Mouse (Mus musculus): ENCODE results near the gene Cbx1.
A peak's percentile ranks its signal among the peaks of the same experiment; 100 is the strongest.
"Not testable (repeated sequence)": the region's sequence is repeated elsewhere in the genome, so short reads cannot be mapped to it uniquely, and the experiment has no call there.

Gene Cbx1

DNA sequence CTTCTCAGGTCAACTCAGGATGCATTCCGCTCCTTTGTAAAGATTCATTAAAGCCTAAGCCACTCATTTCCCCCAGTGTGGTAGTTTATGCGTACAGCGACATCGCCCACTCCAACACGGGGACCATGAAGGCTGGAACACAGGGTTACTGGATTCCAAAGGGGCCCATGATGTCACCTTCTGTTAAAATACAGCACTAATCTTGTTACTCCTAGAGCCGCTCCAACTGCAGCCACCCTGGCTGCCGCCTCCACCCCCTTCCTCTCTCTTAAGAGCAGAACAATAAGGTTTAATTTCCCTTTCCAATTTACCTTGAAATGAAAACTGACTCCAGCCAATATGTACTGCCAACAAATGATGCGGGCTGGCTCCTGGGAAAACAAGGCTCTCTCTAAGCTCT, 13.9 kb upstream of the Cbx1 start:
- DNase-seq (ENCODE audit: low spot score in 2 of 2) = no peak

GRCm38 (mm10) chr11:96775665-96776064, 13.3 kb upstream of the Cbx1 start:
- DNase-seq (ENCODE audit: low spot score in 2 of 2) = no peak

GRCm38 (mm10) chr11:96776068-96776467, 12.9 kb upstream of the Cbx1 start:
- no peak for DNase-seq (ENCODE audit: low spot score in 2 of 2)

DNA sequence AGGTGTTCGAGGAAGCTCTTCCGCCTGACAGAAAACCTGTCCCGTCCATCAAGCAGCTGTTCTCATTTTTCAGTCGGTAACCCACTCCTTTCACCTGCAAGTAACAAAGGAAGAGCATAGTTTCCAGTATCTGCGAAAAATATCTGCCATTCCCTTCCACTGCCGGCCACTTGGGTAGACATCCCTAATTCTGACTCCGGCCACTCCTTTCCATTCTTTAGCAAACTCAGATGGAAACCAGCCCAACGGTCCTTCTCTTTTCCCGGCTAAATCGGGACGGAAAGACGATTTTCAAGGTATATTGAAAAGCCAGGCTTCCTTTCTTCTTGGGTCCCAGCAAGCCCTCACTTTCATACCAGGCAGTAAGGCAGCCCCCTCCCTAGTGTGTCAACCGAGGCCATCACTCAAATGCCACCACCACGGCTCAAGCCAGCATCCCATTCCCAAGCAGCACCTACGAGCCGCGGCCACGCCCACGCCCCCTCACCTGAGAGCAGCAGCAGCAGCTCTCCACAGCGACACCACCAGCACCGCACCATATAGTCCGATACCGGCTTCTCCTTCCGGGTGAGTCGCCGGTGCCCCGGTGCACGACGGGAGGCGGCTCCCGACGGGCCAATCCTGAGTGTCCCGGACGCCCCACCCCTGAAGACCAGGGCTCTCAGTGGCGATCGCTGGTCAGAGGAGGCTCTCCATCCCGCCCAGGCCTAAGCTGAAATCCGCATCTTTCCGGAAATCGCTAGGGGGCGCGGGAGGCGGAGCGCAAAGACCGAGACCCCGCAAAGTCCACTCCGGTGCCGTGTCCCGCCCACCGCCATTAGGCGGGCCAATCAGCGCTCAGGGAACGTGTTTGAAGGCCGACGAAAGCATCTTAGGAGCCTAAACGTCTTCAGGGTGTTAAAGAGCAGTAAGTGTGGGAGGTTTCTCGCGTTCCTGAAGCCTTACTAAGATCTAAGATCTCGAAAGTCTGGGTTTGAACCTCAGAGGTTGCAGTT, 11.7 kb upstream of the Cbx1 start, which contains the start of gene Snx11:
Snx11 (minus strand) TSS at position 592 of the 995 bp plus-strand sequence.
- DNase-seq (ENCODE audit: low spot score in 2 of 2) = peak; percentile 97 to 99

- DNase-seq (ENCODE audit: low spot score in 2 of 2) = not testable (repeated sequence)
Observed at GRCm38 (mm10) chr11:96778061-96778627, 10.8 kb upstream of the Cbx1 start.

DNA sequence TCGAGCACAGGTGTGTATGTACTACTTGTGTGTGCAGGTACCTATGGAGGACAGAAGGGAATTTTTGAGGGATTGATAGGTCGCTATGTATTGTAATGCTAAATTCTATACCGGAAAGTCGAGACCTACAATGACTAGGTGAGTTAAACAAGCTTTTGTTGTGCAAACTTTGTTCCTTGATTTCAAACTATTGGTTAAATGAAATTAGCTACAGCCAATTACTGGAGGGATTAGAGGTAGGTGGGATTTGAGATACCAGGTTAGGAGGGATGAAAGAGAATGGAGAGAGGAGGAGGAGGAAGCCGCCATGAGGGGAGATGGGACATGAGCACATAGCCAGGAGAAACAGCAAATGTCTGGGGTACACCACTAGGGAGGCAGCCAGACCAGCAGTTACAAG, 8.6 kb upstream of the Cbx1 start:
- DNase-seq (ENCODE audit: low spot score in 2 of 2) = no peak

DNA sequence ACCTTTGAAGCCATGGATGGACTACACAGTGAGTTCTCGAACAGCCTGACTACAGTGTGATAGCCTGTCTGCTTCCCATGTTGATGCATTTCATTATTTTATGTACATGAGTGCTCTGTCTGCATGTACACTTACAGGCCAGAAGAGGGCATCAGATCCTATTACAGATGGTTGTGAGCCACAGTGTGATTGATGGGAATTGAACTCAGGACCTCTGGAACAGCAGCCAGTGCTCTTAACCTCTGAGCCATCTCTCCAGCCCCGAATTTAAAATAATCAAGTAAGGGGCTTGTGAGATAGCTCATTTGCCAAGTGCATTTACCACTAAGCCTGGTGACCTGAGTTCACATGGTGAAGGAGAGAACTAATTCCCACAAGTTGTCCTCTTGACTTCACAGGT, 7.5 kb upstream of the Cbx1 start:
- DNase-seq (ENCODE audit: low spot score in 2 of 2) = no peak

DNA sequence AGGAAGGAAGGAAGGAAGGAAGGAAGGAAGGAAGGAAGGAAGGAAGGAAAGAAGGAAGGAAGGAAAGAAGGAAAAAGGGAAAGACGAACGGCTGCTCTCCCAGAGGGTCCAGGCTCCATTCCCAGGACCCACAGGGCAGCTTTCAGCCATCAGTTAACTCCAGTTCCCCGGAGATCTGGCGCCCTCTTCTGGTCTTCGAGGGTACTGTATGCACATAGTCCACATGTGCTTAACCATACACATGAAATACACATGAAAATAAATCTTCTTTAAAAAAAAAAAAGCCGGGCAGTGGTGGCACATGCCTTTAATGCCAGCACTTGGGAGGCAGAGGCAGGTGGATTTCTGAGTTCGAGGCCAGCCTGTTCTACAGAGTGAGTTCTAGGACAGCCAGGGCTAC, 4.1 kb upstream of the Cbx1 start:
- DNase-seq (ENCODE audit: low spot score in 2 of 2) = peak; percentile 39 to 48

DNA sequence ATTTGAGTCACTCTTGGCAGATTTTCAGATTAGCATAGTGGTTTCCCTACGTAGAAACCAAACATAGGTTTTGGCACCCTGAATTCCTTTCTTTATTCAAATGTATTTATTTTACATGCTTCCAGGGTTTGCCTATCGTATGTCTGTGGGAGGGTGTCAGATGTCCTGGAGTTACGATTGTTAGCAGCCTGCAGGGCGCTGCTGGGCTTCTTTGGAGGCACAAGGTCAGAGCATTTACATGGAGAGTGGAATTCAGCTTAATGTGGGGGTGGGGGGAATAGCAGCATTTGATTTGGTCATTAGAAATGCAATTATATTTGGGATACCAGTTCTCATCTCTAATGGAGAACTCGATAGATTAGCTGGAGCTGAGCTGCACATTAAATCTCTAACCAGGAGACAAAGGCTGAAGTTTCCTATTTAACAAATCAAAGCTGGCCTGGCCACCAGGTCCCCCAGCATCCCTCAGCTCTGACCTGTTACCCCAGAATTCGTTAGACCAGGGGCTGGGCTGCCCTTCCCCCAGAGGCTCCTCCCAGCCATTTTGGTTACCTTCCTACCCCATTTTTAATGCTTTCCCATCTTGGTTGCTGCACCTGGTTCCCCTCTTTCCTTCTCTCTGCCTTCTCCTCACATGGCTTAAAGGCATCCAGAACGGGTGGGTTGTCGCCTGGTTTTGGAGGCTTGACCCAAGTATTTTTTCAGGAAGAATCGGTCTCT, 2.0 kb upstream of the Cbx1 start:
- no peak for DNase-seq (ENCODE audit: low spot score in 2 of 2)

GRCm38 (mm10) chr11:96789990-96790389, 1.1 kb downstream of the Cbx1 start:
- DNase-seq (ENCODE audit: low spot score in 2 of 2) = no peak

- DNase-seq (ENCODE audit: low spot score in 2 of 2) = no peak
Observed at GRCm38 (mm10) chr11:96790681-96791080, 1.8 kb downstream of the Cbx1 start.

DNA sequence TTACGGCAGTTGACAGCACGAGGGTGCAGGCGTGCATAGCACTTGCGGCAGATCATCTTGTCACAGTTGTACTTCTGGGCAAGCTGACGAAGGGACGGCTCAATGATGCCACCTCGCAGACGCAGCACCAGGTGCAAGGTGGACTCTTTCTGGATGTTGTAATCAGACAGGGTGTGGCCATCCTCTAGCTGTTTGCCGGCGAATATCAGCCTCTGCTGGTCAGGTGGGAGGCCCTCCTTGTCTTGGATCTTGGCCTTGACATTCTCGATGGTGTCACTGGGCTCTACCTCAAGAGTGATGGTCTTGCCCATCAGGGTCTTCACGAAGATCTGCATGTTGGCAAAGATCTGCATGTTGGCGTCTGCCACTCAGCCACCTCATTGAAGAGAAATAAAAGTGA, 6.6 kb downstream of the Cbx1 start:
- DNase-seq (ENCODE audit: low spot score in 2 of 2) = no peak

GRCm38 (mm10) chr11:96796081-96796480, 7.2 kb downstream of the Cbx1 start:
- DNase-seq (ENCODE audit: low spot score in 2 of 2) = no peak

DNA sequence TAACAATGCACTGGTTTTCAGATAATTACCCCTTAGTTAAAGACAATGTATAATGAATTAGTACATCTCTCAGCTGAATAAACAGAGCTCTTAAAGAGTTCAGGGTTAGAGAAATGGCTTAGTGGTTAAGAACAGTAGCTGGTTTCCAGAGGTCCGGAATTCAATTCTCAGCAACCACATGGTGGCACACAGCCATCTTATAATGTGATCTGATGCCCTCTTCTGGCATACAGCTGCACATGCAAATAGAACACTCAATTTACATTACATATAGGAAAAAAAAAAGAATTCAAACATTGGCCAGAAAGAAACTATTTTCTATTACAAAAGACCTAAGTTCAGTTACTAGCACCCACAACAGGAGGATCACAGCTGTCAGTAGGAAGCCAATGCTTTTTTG, 7.7 kb downstream of the Cbx1 start:
- DNase-seq (ENCODE audit: low spot score in 2 of 2) = no peak

DNA sequence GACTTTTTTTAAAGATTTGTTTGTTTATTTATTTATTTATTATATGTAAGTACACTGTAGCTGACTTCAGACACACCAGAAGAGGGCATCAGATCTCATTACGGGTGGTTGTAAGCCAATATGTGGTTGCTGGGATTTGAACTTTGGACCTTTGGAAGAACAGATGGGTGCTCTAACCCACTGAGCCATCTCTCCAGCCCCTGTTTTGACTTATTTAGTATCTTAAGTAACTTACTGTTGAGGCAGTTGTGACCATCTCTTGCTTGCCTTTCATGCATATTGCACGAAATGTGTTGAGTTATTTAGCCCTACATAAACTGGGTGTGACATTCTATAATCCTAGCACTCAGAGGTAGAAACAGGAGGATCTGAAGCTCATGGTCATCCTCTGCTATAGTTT, 10.6 kb downstream of the Cbx1 start:
- no peak for DNase-seq (ENCODE audit: low spot score in 2 of 2)

DNA sequence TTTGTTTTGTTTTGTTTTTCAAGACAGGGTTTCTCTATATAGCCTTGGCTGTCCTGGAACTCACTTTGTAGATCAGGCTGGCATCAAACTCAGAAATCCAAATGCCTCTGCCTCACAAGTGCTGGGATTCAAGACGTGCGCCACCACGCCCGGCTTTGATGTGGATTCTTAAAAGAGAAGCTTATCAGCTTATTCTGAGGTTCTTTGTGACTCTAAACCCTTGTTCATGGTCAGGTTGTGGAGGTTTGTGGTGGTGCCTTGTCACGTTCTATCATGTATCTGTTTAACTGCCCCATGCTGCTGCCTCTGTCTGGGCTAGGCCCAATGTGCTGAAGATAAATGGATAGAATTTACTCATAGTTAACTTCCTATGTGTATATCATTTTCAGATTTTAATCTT, 16.7 kb downstream of the Cbx1 start:
- DNase-seq (ENCODE audit: low spot score in 2 of 2) = no peak

GRCm38 (mm10) chr11:96808066-96808465, 19.1 kb downstream of the Cbx1 start:
- DNase-seq (ENCODE audit: low spot score in 2 of 2) = no peak

- no peak for DNase-seq (ENCODE audit: low spot score in 2 of 2)
Observed at GRCm38 (mm10) chr11:96809562-96810235, 20.8 kb downstream of the Cbx1 start.

GRCm38 (mm10) chr11:96811188-96811587, 22.3 kb downstream of the Cbx1 start:
- DNase-seq (ENCODE audit: low spot score in 2 of 2) = not testable (repeated sequence)

DNA sequence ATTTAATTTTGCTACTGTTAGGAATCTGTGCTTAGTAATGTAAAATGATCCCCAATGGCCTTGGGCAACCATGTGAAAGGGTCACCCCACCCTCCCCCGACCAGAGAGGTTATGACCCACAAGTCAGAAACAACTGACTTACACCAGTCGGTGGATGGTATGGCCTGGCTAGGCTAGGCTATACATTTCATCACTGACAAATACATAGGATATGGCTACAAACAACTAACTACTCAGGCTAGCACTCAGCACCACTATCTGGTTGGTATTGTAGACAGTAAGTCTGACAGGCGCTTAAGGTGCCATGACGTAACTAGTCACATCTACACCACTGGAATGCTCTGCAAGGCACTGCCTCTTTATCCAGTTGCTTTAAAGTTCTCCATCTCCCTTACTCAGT, 24.5 kb downstream of the Cbx1 start:
- DNase-seq (ENCODE audit: low spot score in 2 of 2) = no peak

DNA sequence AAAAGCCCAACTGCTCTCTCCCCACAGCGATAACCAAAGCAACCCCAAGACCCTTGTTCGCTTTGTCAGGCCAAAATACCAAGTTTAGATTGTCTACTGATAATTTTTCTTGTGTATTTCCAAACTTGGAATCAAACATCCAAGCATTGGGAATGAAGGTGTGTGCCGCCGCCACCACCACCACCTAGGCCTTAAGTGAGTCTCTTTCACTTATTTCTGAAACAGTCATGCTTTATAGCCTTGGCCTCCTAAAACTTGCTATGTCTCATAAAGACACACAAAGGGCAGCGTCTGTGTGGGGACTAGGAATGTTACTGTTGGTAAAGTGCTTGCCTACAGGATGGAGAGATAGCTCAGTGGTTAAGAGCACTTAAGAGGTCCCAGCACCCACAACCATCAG, 25.0 kb downstream of the Cbx1 start:
- DNase-seq (ENCODE audit: low spot score in 2 of 2) = no peak

DNA sequence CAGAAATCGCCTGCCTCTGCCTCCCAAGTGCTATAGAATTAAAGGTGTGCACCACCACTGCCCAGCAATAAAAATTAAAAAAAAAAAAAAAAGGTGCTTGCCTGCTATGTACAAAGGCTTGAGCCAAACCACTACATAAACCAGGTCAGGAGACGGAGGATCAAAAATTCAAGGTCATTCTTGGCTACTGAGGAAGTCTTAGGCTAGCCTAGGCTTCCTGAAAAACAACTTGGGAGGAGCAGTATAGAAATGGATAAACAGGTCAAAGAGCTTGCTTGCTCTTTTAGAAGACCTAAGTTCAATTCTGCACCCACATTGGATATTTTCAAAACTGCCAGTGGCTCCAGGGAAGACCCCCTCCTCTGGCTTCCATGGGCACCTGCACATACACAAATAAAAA, 25.5 kb downstream of the Cbx1 start:
- no peak for DNase-seq (ENCODE audit: low spot score in 2 of 2)

Data from frontal cortex, postnatal 25 days (tissue).